Mouse (Mus musculus): ENCODE data around the gene Olfm1.

DNA sequence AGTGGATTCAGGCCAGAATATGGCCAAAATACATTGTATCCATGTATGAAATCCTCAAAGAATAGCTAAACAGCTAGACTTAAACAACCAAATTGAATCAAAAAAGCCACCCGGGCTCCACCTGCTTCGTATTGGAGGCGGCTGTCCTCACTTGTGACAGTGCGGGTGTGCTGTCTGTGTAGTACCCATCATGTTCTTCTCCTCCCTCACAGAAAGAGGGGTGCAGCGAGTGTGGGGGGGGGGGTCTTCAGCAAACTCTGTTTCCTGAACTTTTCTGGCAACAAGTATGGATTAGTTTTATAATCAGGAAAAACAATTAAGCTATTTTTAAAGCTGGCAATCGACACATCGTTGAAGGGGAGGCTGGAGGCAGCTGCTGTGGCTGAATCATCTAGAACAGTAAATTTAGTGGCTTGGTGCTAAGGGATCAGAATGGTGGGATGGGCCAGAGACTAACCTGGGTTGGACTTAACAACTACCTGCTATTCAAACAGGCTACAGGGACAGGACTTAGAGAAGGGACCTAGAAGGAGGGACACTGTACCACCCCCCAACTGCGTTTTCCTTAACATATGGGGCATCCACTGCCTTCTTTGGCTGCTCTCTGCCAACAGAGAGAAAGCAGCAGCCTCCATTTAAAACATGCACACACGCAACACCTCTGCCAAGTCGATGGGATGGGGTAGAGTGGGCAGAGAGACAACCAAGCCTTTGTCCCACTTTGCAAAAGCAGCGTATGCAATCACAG is 79.6 kb downstream of the Olfm1 start:
- TF ChIP-seq CTCF (IDR thresholded peaks at IDR 0.05; ENCODE audit: borderline replicate concordance, control insufficient read depth, extremely low read depth, insufficient read depth, low read length, poor library complexity) (no peak), POLR2A (IDR thresholded peaks at IDR 0.05; ENCODE audit: control insufficient read depth, extremely low read depth, insufficient read depth, low read length, poor library complexity) (no peak)

Measured in thymus, adult 2 months (tissue).